Mouse (Mus musculus) cerebellum, adult (tissue): ENCODE data around the gene Myo15.
"Not testable (repeated sequence)": the region's sequence is repeated elsewhere in the genome, so short reads cannot be mapped to it uniquely, and the experiment has no call there.

Experiments used
- ATAC-seq: cut with Nextera tagmentation; 2 replicates; pipeline ENCODE4 v1.9.2; 2017; ENCODE audit warnings: mild to moderate bottlenecking, moderate library complexity, mixed read lengths; ENCODE audit not compliant: insufficient number of reproducible peaks, low FRiP score, low TSS enrichment

Gene Myo15

GRCm38 (mm10) chr11:60540761-60541160, 71.6 kb downstream of the Myo15 start:
- ATAC-seq = no peak

DNA sequence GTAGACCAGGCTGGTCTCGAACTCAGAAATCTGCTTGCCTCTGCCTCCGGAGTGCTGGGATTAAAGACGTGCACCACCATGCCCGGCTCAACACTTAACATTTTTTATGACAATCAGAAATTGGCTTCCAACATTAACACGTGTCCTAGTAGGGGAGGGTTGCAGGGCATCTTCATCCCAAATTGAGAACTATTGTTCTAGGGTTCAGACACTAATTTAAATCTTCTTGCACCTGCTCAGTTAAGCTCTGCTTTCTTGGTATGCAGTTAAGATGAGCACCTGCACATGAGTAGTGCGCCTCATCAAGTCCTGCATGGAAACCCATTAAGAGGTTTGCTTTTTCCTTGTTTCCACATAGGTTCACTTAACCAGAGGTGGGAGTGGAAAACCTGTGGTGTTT, 72.7 kb downstream of the Myo15 start:
- no peak for ATAC-seq

- ATAC-seq = not testable (repeated sequence)
Observed at GRCm38 (mm10) chr11:60543211-60543610, 74.1 kb downstream of the Myo15 start.

DNA sequence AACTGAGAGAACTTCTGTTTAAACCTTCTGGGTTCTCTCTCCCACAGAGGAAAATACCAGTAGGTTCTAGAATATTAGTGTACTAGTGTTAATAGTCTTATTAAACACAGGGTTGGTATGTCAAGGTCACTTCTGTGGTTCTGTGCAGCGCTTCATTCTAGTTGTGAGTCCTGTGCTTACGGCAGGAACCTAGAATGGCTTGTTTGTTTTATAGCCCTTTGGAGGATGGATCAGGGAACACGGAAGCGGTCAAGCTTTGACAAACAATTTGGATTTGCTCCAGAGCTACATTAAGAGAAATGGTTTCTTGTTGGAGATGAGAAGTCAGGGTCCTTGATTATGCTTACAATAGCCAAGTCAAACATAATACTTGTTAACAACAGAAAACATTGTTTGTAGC, 76.3 kb downstream of the Myo15 start:
- no peak for ATAC-seq

GRCm38 (mm10) chr11:60548112-60548511, 79.0 kb downstream of the Myo15 start:
- no peak for ATAC-seq

- ATAC-seq = no peak
Observed at GRCm38 (mm10) chr11:60553091-60553490, 84.0 kb downstream of the Myo15 start.

GRCm38 (mm10) chr11:60557675-60558074, 88.5 kb downstream of the Myo15 start:
- ATAC-seq = no peak

GRCm38 (mm10) chr11:60559342-60559741, 90.2 kb downstream of the Myo15 start:
- ATAC-seq = peak; percentile 49; the same call in 1 of the 2 replicates

DNA sequence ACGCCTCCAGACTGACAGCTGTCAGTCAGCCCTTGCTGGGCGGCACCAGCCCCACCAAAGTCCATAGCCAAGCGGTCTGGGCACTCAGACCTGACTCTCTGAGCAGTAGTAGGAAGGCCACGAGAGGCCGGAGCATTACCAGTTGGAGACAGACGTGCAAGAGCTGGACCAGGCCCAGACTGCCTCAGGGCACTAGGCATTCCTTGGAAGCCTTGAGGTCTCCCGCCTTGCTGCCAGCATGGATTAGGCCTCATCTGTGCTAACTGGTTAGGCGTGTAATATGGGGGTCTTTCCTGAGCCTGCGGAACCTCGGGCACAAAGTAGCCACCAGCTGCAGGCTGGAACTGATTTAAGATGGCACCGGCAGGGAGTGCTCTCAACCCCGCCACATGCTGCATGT, 104.9 kb downstream of the Myo15 start:
- not testable (repeated sequence) for ATAC-seq
